Mouse (Mus musculus): ENCODE results near the gene Setdb2. TPM values are rescaled to one million over a fixed set of nuclear protein-coding genes. Genes with fewer than 3 reads are reported as not detected.
"Not testable (repeated sequence)": the region's sequence is repeated elsewhere in the genome, so short reads cannot be mapped to it uniquely, and the experiment has no call there.

Gene Setdb2
- polyA plus RNA-seq, 1 experiment from 2014 or later, result 10.7 TPM

DNA sequence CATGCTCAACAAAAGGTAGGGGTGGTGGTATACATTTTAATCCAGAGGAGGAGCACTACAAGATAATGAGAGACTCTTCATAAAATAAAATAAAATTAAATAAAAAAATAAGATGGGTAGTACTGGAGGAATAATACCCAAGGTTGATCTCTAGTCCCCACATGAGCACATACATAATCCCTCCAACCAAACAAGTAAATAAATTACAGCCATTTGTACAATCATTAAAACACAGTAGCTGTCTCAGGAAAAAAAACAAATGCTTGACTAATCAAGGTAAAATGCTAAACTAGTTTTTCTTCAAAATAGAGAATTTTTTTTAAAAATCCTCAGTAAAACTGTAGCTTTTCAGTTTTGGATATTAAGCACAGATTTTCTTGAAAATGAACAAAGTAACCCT lies 5.5 kb downstream of the Setdb2 start:
- H3K4me3 ChIP-seq, result no peak overlapping the region
- no peaks in the 10 kb centered on the region for H3K9me3 ChIP-seq (replicated peaks)
- H3K36me3 ChIP-seq (ENCODE audit: poor library complexity, severe bottlenecking), result no peaks in the 10 kb centered on the region
- no peak overlapping the region for H3K4me2 ChIP-seq
- H3K4me1 ChIP-seq, result peaks cover 12% of the 10 kb centered on the region; the same call in 1 of the 2 replicates
- no peak for ATAC-seq
- no peak overlapping the region for H3K27ac ChIP-seq
- H3K27me3 ChIP-seq, result no peaks in the 10 kb centered on the region
- no peak overlapping the region for H3K9ac ChIP-seq

DNA sequence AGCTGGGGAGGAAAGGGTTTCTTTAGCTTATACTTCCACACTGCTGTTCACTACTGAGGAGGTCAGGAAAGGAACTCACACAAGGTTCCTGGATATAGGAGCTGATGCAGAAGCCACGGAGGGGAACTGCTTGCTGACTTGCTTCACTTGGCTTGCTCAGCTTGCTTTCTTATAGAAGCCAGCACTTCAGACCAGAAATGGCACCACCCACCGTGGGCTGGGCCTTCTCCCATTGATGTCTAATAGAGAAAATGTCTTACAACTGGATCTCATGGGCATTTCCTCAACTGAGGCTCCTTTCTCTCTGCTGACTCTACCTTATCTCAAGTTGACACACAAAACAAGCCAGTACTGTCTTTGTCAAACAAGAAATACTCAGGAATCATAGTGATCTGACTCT lies 6.8 kb downstream of the Setdb2 start:
- Histone ChIP-seq H3K4me1 (no peaks in the 10 kb centered on the region; the same call in 1 of the 2 replicates), H3K4me2 (no peak overlapping the region), H3K4me3 (no peak overlapping the region), H3K27me3 (no peaks in the 10 kb centered on the region), H3K9me3 (replicated peaks) (no peaks in the 10 kb centered on the region), H3K36me3 (ENCODE audit: poor library complexity, severe bottlenecking) (no peaks in the 10 kb centered on the region), H3K27ac (no peak overlapping the region), H3K9ac (no peak overlapping the region)
- 65% methylated on average over 2 of the region's 2 CpGs for WGBS
- ATAC-seq, result no peak

DNA sequence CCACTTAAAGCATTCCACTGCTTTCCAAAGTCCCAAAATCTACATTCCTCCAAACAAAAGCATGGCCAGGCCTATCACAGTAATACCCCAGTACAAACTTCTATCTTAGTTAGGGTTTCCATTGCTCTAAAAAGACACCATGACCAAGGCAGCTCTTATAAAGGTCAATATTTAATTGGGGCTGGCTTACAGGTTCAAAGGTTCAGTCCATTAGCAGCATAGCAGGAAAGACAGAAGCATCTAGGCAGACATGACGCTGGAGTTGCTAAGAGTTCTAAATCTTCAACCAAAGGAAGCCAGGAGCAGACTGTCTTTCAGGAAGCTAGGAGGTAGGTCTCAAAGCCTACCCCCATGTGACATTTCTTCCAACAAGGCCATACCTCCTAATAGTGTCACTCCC lies 10.1 kb downstream of the Setdb2 start:
- Histone ChIP-seq H3K4me3 (no peak overlapping the region), H3K4me1 (no peaks in the 10 kb centered on the region), H3K9me3 (replicated peaks) (no peaks in the 10 kb centered on the region), H3K36me3 (ENCODE audit: poor library complexity, severe bottlenecking) (no peaks in the 10 kb centered on the region), H3K27me3 (no peaks in the 10 kb centered on the region), H3K4me2 (no peak overlapping the region), H3K9ac (no peak overlapping the region), H3K27ac (no peak overlapping the region)
- ATAC-seq, result no peak
- 83% methylated on average over 1 of the region's 1 CpGs for WGBS

DNA sequence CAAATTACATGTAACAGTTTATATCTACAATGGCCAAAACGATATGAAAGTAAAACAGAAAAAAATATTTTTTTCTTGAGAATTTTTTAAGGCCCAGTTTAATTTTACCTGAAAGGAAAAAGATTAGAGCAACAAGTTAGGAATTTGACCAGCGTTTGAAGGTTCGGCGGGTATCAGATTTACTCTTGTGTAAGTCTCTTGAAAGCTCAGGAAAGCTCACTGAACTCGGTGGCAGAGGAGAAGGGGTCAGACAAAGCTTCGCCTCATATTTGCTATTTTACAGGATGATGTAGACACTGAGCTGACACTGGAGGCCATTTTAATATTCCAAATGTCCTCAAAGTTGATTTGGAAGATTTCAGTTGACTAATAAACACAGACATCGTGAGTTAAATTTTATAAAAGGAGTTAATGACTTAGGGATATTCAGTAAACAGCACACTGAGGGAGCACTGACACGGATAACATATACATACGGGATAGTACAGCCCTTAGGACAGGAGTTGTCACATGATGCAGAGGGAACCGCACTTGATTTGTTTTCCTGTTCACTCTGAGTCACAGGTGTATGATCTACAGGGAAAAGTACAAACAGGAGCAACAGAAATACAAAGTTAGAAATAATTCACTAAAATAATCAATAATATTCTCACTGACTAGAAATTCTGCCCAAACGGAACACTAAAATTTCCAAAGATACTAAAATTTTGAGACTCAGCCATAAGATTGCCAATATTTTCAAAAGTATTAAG lies 17.6 kb downstream of the Setdb2 start:
- Histone ChIP-seq H3K4me1 (no peaks in the 10 kb centered on the region), H3K4me3 (no peak overlapping the region), H3K27me3 (no peaks in the 10 kb centered on the region), H3K4me2 (no peak overlapping the region), H3K9me3 (replicated peaks) (no peaks in the 10 kb centered on the region), H3K36me3 (ENCODE audit: poor library complexity, severe bottlenecking) (0 out of 2 replicates have a peak, but pooled peaks cover 3% of the 10 kb centered on the region), H3K27ac (no peak overlapping the region), H3K9ac (no peak overlapping the region)
- 91% methylated on average over 11 of the region's 11 CpGs for WGBS
- no peak for ATAC-seq

- Histone ChIP-seq H3K9me3 (replicated peaks) (no peaks in the 10 kb centered on the region), H3K4me2 (no peak overlapping the region), H3K27me3 (no peaks in the 10 kb centered on the region), H3K36me3 (ENCODE audit: poor library complexity, severe bottlenecking) (peaks cover 18% of the 10 kb centered on the region), H3K4me1 (no peaks in the 10 kb centered on the region), H3K4me3 (no peak overlapping the region), H3K9ac (no peak overlapping the region), H3K27ac (no peak overlapping the region)
- no peak for ATAC-seq
- 93% methylated on average over 4 of the region's 4 CpGs for WGBS
Measured at GRCm38 (mm10) chr14:59418171-59418570, 22.5 kb downstream of the Setdb2 start.

GRCm38 (mm10) chr14:59414979-59415378 lies 25.7 kb downstream of the Setdb2 start:
- WGBS, result 95% methylated on average over 2 of the region's 2 CpGs

DNA sequence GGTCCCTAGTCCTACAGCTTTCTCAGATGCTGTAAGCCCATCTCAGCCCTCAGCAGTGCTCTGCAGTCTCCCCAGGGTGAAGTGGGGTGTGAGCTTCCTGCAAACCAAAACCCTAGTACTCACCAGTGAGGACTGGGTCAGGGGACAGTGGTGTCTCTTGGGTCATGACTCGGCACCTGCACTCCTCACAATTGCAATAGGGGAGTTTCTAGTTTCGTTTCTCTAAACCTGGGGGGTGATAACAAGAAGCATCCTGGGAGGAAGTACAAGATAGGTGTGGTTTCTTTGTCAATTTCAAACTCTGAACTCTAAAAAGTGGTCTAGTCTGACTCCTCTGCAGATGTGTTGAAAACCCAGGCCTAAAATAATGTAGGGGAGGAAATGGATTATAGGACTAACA lies 43.7 kb downstream of the Setdb2 start:
- no peaks in the 10 kb centered on the region for H3K9me3 ChIP-seq (replicated peaks)
- H3K27ac ChIP-seq, result no peak overlapping the region
- ATAC-seq, result no peak
- H3K4me1 ChIP-seq, result no peaks in the 10 kb centered on the region
- 89% methylated on average over 2 of the region's 2 CpGs for WGBS
- H3K27me3 ChIP-seq, result no peaks in the 10 kb centered on the region
- no peak overlapping the region for H3K4me3 ChIP-seq
- H3K36me3 ChIP-seq (ENCODE audit: poor library complexity, severe bottlenecking), result no peaks in the 10 kb centered on the region
- H3K9ac ChIP-seq, result no peak overlapping the region
- H3K4me2 ChIP-seq, result no peak overlapping the region

More at GRCm38 (mm10) chr14:59414979-59415378, 25.7 kb downstream of the Setdb2 start:
- H3K9me3 ChIP-seq (replicated peaks); ATAC-seq; H3K27ac ChIP-seq; H3K9ac ChIP-seq; H3K27me3 ChIP-seq; H3K4me2 ChIP-seq; H3K4me3 ChIP-seq; H3K4me1 ChIP-seq: not testable (repeated sequence)
- peaks cover 18% of the 10 kb centered on the region for H3K36me3 ChIP-seq (ENCODE audit: poor library complexity, severe bottlenecking)

GRCm38 (mm10) chr14:59395281-59395680 lies 45.4 kb downstream of the Setdb2 start, which contains the start of gene Phf11c:
Gene Phf11c, minus strand, starts transcription at chr14:59395381.
- no peaks in the 10 kb centered on the region for H3K36me3 ChIP-seq (ENCODE audit: poor library complexity, severe bottlenecking)
- no peak for ATAC-seq
- H3K27me3 ChIP-seq, result no peaks in the 10 kb centered on the region
- no peak within 1 kb of the TSS for H3K27ac ChIP-seq
- 88% methylated on average over 3 of the region's 3 CpGs for WGBS
- H3K9ac ChIP-seq, result no peak within 1 kb of the TSS
- no peak within 1 kb of the TSS for H3K4me3 ChIP-seq
- H3K9me3 ChIP-seq (replicated peaks), result no peaks in the 10 kb centered on the region
- H3K4me2 ChIP-seq, result no peak within 1 kb of the TSS
- H3K4me1 ChIP-seq, result no peaks in the 10 kb centered on the region

GRCm38 (mm10) chr14:59390181-59390580 lies 50.5 kb downstream of the Setdb2 start:
- not testable (repeated sequence) for ATAC-seq; H3K27ac ChIP-seq; H3K4me2 ChIP-seq; H3K9ac ChIP-seq; H3K9me3 ChIP-seq (replicated peaks); H3K27me3 ChIP-seq; H3K36me3 ChIP-seq (ENCODE audit: poor library complexity, severe bottlenecking); H3K4me3 ChIP-seq; H3K4me1 ChIP-seq
- WGBS, result 79% methylated on average over 4 of the region's 4 CpGs

- Histone ChIP-seq H3K27me3 (no peaks in the 10 kb centered on the region), H3K36me3 (ENCODE audit: poor library complexity, severe bottlenecking) (no peaks in the 10 kb centered on the region), H3K4me3 (no peak overlapping the region), H3K9ac (no peak overlapping the region), H3K4me1 (no peaks in the 10 kb centered on the region), H3K27ac (no peak overlapping the region), H3K9me3 (replicated peaks) (no peaks in the 10 kb centered on the region), H3K4me2 (no peak overlapping the region)
- no peak for ATAC-seq
- WGBS, result 64% methylated on average over 1 of the region's 1 CpGs
Measured at GRCm38 (mm10) chr14:59389532-59389931, 51.2 kb downstream of the Setdb2 start.

GRCm38 (mm10) chr14:59370348-59371068 lies 70.2 kb downstream of the Setdb2 start:
- no peaks in the 10 kb centered on the region for H3K27me3 ChIP-seq
- H3K4me2 ChIP-seq, result no peak overlapping the region
- no peaks in the 10 kb centered on the region for H3K36me3 ChIP-seq (ENCODE audit: poor library complexity, severe bottlenecking)
- no peak overlapping the region for H3K27ac ChIP-seq
- 94% methylated on average over 25 of the region's 25 CpGs for WGBS
- H3K9me3 ChIP-seq (replicated peaks), result no peaks in the 10 kb centered on the region; the same call in 1 of the 2 replicates
- no peaks in the 10 kb centered on the region for H3K4me1 ChIP-seq
- ATAC-seq, result no peak
- no peak overlapping the region for H3K4me3 ChIP-seq
- no peak overlapping the region for H3K9ac ChIP-seq

DNA sequence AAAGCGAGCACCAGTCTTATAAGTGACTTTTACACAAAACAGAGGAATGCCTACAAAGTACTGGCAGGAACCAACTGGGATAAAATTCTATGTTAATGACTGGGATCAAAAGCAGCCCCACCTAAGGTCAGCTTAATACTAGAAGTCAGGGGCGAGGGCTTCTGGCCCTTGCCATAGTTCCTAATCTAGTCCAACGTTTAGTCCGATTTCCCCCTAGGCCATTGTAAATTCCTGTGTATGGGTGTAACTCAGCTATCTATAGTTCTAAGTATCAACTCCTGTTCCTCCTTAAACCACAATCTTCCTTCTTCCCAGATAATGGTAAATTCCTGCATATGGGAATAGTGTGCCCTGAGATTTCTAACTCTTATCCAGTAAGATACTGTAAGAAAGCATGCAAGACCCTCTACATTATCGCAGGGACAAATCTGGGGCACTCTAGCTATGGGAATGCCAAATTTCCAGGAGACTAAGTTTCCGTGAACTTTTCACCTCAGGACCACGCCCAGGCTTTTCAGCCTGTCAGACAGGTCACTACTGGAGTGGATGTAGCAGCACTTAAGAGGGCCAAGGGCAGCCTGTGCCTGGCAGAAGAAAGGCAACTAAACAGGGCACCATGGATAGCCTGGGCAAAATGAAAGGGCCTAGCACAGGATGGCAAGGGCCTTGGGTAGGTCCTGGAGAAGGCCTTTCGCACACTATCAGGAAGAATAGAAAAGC lies 74.1 kb downstream of the Setdb2 start:
- Histone ChIP-seq H3K4me3 (no peak overlapping the region), H3K4me1 (no peaks in the 10 kb centered on the region), H3K4me2 (no peak overlapping the region), H3K9ac (no peak overlapping the region), H3K27me3 (no peaks in the 10 kb centered on the region), H3K9me3 (replicated peaks) (no peaks in the 10 kb centered on the region; the same call in 1 of the 2 replicates), H3K36me3 (ENCODE audit: poor library complexity, severe bottlenecking) (no peaks in the 10 kb centered on the region), H3K27ac (no peak overlapping the region)
- WGBS, result 87% methylated on average over 8 of the region's 8 CpGs
- no peak for ATAC-seq
